Mouse (Mus musculus) forebrain, embryonic 13.5 days (tissue): ENCODE measurements at regions not wholly inside any gene's neighbourhood (a gene's known extent, or its start where the extent isn't known, plus 50 kb on each side); places are given as distances from the start of the nearest gene placed in this dataset.

Experiments
- ATAC-seq: fragments of 200-750 bp; cut with Nextera tagmentation; 2 replicates; pipeline ENCODE4 v1.8.0; 2017
- H3K27ac ChIP-seq: fragments of 300-500 bp; sonication (generic); 2 replicates; pipeline ENCODE4 v1.5.1; 2015; ENCODE audit warnings: inconsistent platforms, mild to moderate bottlenecking, moderate library complexity
- H3K27me3 ChIP-seq: fragments of 300-500 bp; sonication (generic); 2 replicates; pipeline ENCODE4 v1.6.1; 2015; ENCODE audit warnings: mild to moderate bottlenecking, inconsistent platforms
- H3K36me3 ChIP-seq: fragments of 300-500 bp; sonication (generic); 2 replicates; pipeline ENCODE4 v1.6.1; 2015; ENCODE audit warnings: mild to moderate bottlenecking, inconsistent platforms; ENCODE audit not compliant: poor library complexity, severe bottlenecking
- H3K4me1 ChIP-seq: fragments of 300-500 bp; sonication (generic); 2 replicates; pipeline ENCODE4 v1.6.1; 2015; ENCODE audit warnings: inconsistent platforms
- H3K4me2 ChIP-seq: fragments of 300-500 bp; sonication (generic); 2 replicates; pipeline ENCODE4 v1.6.1; 2015; ENCODE audit warnings: inconsistent platforms, mild to moderate bottlenecking, moderate library complexity
- H3K4me3 ChIP-seq: fragments of 300-500 bp; sonication (generic); 2 replicates; pipeline ENCODE4 v1.5.1; 2015; ENCODE audit warnings: mild to moderate bottlenecking, inconsistent platforms
- H3K9ac ChIP-seq: fragments of 300-500 bp; sonication (generic); 2 replicates; pipeline ENCODE4 v1.6.1; 2015; ENCODE audit warnings: mild to moderate bottlenecking, inconsistent platforms
- H3K9me3 ChIP-seq: fragments of 300-500 bp; sonication (generic); replicated peaks from 2 replicates; pipeline ENCODE4 v1.6.1; 2016; ENCODE audit warnings: inconsistent platforms
- WGBS: fragments of 180-500 bp; shearing (Covaris S2); methylation state at CpG from one replicate; pipeline ENCODE4 v1.1.7; 2015; 5-methylcytosine and 5-hydroxymethylcytosine counted together

DNA sequence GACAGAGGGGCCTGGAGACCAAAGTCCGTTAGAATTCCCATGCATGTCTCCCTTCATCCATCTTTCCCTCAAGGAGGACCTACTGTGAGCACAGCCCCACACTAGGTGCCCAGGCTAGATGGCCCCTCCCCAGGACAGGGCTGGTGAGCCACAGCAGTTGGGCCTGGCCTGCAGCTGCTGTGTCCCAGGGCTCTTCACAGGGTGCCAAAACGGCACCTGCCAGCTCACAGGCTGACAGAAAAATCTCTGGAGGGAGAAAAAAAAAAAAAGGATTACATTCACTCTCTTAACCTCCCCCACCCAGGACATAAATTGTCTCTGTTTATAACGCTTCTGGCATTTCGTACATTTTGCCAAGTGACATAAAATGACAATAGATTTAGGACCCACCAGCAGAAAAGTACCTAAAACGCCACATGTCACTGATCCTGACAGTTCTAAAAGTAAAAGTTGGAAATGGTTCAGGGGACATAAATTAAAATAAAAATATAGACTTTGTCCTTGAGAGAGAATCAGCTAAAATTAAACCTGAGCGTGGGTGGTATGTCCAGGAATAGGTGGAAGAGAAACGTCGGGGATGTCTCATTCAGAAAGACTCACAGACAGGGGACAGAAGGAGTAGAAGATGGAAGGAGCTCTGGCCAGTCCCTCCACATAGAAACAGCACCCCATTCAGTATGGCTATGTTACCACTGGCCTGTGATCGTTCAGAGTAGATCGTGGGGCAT, 212.5 kb downstream of the Cryba4 start:
- 55% methylated on average over 10 of the region's 10 CpGs for WGBS
- peak; percentile 26; the same call in 1 of the 2 replicates for ATAC-seq
- H3K4me1 ChIP-seq: peaks cover 61% of the 10 kb centered on the region
- H3K4me3 ChIP-seq: no peak overlapping the region
- H3K27ac ChIP-seq: peak overlapping the region; percentile 86
- H3K36me3 ChIP-seq: no peaks in the 10 kb centered on the region
- no peaks in the 10 kb centered on the region for H3K27me3 ChIP-seq
- H3K4me2 ChIP-seq: no peak overlapping the region
- H3K9ac ChIP-seq: peak overlapping the region; percentile 34; the same call in 1 of the 2 replicates
- H3K9me3 ChIP-seq: no peaks in the 10 kb centered on the region

DNA sequence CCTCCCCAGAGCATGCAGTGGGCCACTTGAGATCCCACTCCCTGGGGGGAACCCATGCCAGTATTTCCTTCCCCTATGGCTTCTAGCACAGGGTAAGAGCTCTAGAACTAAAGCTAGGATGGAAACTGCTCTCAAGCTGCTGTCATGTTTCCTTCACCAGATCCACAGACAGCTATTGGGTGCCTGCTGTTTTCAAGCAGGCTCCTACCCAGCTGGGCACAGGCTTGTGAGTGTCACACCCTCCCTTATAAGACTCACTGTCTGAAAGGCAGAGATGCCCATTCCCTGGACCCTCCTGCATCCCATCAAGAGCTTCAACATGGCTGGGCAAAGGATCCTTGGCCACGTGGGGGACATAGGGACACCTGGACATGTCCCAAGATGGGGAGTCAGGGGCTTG, 211.6 kb downstream of the Cryba4 start:
- peak overlapping the region; percentile 30; the same call in 1 of the 2 replicates for H3K4me2 ChIP-seq
- 0 out of 2 replicates have a peak, but pooled peaks have one; percentile 22 for ATAC-seq

DNA sequence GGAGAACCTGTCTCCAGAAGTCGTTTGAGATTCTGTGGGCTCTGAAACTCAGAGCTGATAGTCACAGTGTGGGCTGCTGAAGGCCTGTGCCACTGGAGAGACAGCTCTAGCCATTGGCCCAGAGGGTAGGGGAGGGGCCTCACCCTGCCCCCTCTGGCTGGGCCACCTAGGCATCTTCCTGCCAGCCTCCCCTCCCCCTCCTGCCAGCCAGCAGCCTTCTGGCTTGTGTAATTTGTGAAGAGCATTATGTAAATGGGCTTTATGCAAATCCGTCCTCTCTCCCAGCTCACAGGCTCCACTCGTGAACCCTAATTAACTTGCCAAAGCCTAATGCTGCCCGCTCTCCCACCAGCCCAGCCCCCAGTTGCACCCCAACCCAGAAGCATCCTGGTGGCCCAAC, 211.0 kb downstream of the Cryba4 start:
- H3K9me3 ChIP-seq: no peaks in the 10 kb centered on the region
- H3K36me3 ChIP-seq: no peaks in the 10 kb centered on the region
- WGBS: 5% methylated on average over 4 of the region's 4 CpGs
- ATAC-seq: peak; percentile 94
- no peak overlapping the region for H3K9ac ChIP-seq
- peak overlapping the region; percentile 30 for H3K4me2 ChIP-seq
- peaks cover 50% of the 10 kb centered on the region for H3K4me1 ChIP-seq
- peak overlapping the region; percentile 86 for H3K27ac ChIP-seq
- no peak overlapping the region for H3K4me3 ChIP-seq
- H3K27me3 ChIP-seq: no peaks in the 10 kb centered on the region

More for the DNA sequence above, 211.6 kb downstream of the Cryba4 start:
- H3K27ac ChIP-seq: peak overlapping the region; percentile 86
- 50% methylated on average over 1 of the region's 1 CpGs for WGBS
- no peaks in the 10 kb centered on the region for H3K36me3 ChIP-seq
- H3K9ac ChIP-seq: peak overlapping the region; percentile 3; the same call in 1 of the 2 replicates
- peaks cover 56% of the 10 kb centered on the region for H3K4me1 ChIP-seq
- H3K4me3 ChIP-seq: no peak overlapping the region
- no peaks in the 10 kb centered on the region for H3K27me3 ChIP-seq
- H3K9me3 ChIP-seq: no peaks in the 10 kb centered on the region

DNA sequence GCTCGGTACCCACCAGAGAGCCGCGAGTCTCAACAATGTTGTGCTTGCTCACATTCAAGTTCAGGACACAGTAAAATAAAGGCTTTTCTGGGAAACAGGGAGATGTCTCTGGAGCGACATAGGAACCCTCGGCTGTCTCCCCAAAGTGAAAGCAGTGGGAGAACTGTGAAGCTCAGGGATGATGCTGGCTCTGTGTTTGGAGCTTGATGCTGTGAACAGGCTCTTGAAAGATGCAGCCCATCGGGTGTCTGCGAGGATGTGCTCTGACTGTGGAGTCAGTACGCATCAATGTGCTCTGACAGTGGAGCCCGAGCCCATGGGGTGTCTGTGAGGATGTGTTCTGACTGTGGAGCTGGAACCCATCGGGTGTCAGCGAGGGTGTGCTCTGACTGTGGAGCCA, 210.1 kb downstream of the Cryba4 start:
- WGBS: 78% methylated on average over 11 of the region's 11 CpGs

DNA sequence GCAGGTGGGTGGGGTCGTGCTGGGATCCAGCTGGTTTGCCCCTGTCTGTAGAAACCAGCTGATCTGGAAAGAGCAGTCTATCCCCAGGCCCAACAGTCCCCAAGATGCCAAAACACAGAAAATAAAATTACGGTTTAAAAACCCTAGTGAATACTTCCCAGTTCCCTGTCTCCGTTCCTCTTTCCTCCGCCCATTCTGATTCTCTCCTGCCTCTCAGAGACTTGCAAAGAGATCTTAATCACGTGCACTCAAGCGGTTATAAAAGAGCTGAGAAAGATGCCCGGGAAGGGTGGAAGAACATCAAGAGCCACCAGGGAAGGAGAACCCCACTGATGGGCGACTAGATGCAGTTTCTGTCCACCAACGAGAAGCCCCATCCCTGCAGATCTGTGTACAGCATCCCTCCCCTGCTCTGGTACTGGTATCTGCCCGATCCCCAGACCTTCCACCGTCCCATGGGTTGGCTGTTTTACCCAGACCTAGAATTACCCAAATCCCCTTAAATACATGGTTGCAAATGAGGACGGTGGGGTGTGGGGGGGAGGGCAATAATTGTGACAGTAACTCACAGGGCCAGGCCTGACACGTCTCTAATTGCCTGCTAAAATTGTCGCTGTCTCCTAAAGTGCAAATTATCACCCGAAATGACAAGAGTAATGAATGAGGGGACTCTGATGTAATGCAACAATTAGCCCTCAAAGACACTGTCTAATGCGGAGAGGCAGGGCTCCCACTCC, 202.1 kb downstream of the Cryba4 start:
- Histone ChIP-seq H3K4me2 (peak overlapping the region; percentile 32), H3K9ac (no peak overlapping the region)

More for the DNA sequence above, 210.1 kb downstream of the Cryba4 start:
- H3K9ac ChIP-seq: no peak overlapping the region
- H3K4me1 ChIP-seq: peaks cover 44% of the 10 kb centered on the region
- no peak overlapping the region for H3K4me3 ChIP-seq
- no peaks in the 10 kb centered on the region for H3K36me3 ChIP-seq
- H3K27me3 ChIP-seq: peaks cover 6% of the 10 kb centered on the region; the same call in 1 of the 2 replicates
- H3K9me3 ChIP-seq: no peaks in the 10 kb centered on the region
- ATAC-seq: no peak
- H3K27ac ChIP-seq: peak overlapping the region; percentile 86
- H3K4me2 ChIP-seq: no peak overlapping the region

DNA sequence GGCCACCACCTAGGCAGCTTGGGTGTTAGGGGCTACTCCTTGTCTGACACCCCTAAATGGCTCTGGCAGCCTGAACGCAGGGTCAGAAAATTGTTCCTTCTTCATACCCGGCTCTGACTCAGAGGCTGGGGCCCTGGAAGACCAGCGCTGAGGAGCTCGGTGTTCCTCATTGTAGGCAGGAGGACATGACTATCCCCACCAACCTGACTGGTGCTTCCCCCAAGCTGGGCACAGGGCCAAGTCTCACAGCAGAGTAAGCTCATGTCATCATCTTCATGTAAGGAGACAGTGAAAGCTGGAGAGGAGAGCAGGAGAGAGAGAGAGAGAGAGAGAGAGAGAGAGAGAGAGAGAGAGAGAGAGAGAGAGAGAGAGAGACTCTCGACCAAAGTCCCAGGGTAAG, 201.4 kb downstream of the Cryba4 start:
- Histone ChIP-seq H3K4me1 (peaks cover 32% of the 10 kb centered on the region), H3K9ac (no peak overlapping the region), H3K27me3 (peaks cover 9% of the 10 kb centered on the region; the same call in 1 of the 2 replicates), H3K36me3 (no peaks in the 10 kb centered on the region), H3K4me3 (no peak overlapping the region), H3K9me3 (no peaks in the 10 kb centered on the region), H3K4me2 (peak overlapping the region; percentile 32), H3K27ac (peak overlapping the region; percentile 78)
- WGBS: 35% methylated on average over 5 of the region's 5 CpGs
- ATAC-seq: peak; percentile 57

More for the DNA sequence above, 202.1 kb downstream of the Cryba4 start:
- H3K9me3 ChIP-seq: no peaks in the 10 kb centered on the region
- 17% methylated on average over 16 of the region's 16 CpGs for WGBS
- peaks cover 6% of the 10 kb centered on the region; the same call in 1 of the 2 replicates for H3K27me3 ChIP-seq
- H3K36me3 ChIP-seq: no peaks in the 10 kb centered on the region
- peaks cover 35% of the 10 kb centered on the region for H3K4me1 ChIP-seq
- H3K27ac ChIP-seq: peak overlapping the region; percentile 78
- no peak overlapping the region for H3K4me3 ChIP-seq
- ATAC-seq: peak; percentile 82

DNA sequence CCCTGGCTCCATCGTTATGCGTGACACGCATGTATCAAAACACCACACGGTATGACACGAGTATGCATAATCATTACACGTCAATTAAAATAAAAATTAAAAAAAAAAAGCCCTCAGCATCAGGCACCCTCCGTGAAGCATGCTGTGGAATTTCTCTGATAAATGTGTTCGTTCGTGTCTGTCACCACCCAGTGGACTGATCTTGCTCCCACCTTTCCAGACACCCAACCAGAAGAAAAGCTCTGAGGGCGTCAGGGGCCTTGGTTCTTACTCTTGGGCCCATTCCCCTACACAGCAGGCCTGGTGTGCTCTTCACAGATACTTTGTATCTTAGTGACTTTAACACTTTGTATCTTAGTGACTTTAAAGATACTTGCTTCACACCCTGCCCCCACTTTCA, 200.5 kb downstream of the Cryba4 start:
- H3K9ac ChIP-seq: no peak overlapping the region
- 78% methylated on average over 10 of the region's 10 CpGs for WGBS
- no peaks in the 10 kb centered on the region for H3K36me3 ChIP-seq
- no peak for ATAC-seq
- 0 out of 2 replicates have a peak, but pooled peaks cover 7% of the 10 kb centered on the region for H3K27me3 ChIP-seq
- no peak overlapping the region for H3K4me3 ChIP-seq
- H3K4me2 ChIP-seq: no peak overlapping the region
- no peak overlapping the region for H3K27ac ChIP-seq
- H3K9me3 ChIP-seq: no peaks in the 10 kb centered on the region
- peaks cover 32% of the 10 kb centered on the region for H3K4me1 ChIP-seq

DNA sequence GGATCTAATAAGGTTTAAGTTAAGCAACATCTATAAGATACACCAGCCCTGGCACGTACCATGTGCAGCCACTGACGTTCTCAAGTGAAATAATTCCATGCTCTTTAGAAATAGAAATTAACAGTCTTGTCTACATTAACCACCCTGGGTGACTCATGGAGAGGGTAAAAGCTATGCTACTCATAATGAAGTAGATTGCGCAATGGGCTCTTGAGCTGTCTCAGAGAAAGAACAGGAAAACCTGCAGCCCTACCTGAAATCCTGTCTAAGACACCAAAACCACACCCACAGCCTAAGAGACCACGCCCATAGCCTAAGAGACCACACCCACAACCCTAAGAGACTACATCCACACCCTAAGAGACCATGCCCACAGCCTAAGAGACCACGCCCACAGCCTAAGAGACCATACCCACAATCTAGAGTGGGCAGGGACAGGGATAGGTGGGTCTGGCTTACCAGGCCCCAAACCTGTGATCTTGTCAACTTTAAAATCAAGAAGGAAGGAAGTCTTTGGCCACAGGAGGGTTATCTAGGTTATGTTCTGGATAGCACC, 198.6 kb downstream of the Cryba4 start:
- Histone ChIP-seq H3K4me3 (no peak overlapping the region), H3K9ac (no peak overlapping the region), H3K36me3 (no peaks in the 10 kb centered on the region), H3K27ac (no peak overlapping the region), H3K4me1 (peaks cover 32% of the 10 kb centered on the region), H3K4me2 (no peak overlapping the region), H3K9me3 (no peaks in the 10 kb centered on the region), H3K27me3 (0 out of 2 replicates have a peak, but pooled peaks cover 4% of the 10 kb centered on the region)
- 87% methylated on average over 5 of the region's 5 CpGs for WGBS
- ATAC-seq: no peak

DNA sequence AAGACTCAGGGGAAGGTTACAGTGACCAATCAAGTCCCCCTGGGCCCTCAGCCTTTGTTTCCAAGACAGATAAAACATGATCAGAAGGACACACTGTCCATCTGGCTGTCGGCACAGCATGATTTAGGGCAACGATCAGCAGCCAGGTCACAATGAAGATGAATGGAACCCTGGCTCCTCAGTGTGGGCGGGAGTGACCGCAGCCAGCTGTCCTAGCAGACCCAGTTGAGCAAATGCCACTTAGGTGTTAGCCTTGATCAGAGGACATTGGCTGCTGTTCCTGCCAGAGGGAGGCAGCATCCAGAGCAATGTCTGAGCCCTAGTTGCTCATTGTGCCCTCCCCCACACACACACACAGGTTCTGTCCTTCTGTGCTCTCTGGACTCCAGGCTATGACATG, 197.3 kb downstream of the Cryba4 start:
- WGBS: 84% methylated on average over 4 of the region's 4 CpGs
- H3K27ac ChIP-seq: no peak overlapping the region

DNA sequence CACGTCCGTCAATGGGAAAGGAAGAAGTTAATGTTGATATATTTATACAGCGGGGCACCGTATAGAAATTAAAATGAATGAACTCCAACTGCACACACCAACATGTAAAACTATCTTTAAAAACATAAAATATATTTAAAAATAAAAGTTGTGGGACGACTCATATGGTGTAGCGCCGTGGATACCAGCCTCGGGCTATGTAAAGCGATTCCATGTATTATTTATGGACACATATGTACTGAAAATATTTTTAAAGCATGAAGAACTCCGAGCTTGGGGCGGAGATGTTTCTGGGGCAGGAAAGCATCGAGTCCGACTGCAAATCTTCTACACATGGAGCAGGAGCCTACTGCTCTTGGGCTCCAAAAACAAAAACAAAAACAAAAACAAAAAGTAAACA, 182.4 kb downstream of the Cryba4 start:
- H3K9me3 ChIP-seq: no peaks in the 10 kb centered on the region
- H3K4me1 ChIP-seq: peaks cover 17% of the 10 kb centered on the region
- no peaks in the 10 kb centered on the region for H3K27me3 ChIP-seq
- no peak for ATAC-seq
- H3K9ac ChIP-seq: no peak overlapping the region
- WGBS: 94% methylated on average over 13 of the region's 13 CpGs
- no peaks in the 10 kb centered on the region for H3K36me3 ChIP-seq
- no peak overlapping the region for H3K27ac ChIP-seq
- H3K4me3 ChIP-seq: no peak overlapping the region
- H3K4me2 ChIP-seq: no peak overlapping the region

More for the DNA sequence above, 197.3 kb downstream of the Cryba4 start:
- H3K9me3 ChIP-seq: no peaks in the 10 kb centered on the region
- no peak overlapping the region for H3K9ac ChIP-seq
- ATAC-seq: no peak
- H3K27me3 ChIP-seq: 0 out of 2 replicates have a peak, but pooled peaks cover 4% of the 10 kb centered on the region
- H3K36me3 ChIP-seq: no peaks in the 10 kb centered on the region
- H3K4me2 ChIP-seq: no peak overlapping the region
- peaks cover 23% of the 10 kb centered on the region for H3K4me1 ChIP-seq
- H3K4me3 ChIP-seq: no peak overlapping the region

DNA sequence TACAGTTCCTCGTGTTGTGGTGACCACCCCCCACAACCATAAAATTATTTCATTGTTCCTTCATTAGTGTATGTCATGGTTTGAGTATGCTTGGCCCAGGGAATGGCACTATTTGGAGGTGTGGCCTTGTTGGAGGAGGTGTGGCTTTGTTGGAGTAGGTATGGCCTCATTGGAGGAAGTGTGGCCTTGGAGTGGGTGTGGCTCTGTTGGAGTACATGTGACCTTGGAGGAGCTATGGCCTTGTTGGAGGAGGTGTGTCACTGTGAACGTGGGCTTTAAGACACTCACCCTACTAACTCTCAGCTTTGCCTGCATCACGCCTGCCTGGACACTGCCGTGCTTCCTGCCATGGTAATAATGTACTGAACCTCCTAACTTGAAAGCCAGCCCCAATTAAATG, 179.9 kb downstream of the Cryba4 start:
- H3K27ac ChIP-seq: no peak overlapping the region
- H3K4me1 ChIP-seq: peaks cover 24% of the 10 kb centered on the region
- no peak overlapping the region for H3K4me2 ChIP-seq
- no peaks in the 10 kb centered on the region for H3K36me3 ChIP-seq
- 70% methylated on average over 4 of the region's 4 CpGs for WGBS
- no peak for ATAC-seq
- no peak overlapping the region for H3K9ac ChIP-seq
- H3K27me3 ChIP-seq: no peaks in the 10 kb centered on the region
- no peak overlapping the region for H3K4me3 ChIP-seq
- no peaks in the 10 kb centered on the region for H3K9me3 ChIP-seq

DNA sequence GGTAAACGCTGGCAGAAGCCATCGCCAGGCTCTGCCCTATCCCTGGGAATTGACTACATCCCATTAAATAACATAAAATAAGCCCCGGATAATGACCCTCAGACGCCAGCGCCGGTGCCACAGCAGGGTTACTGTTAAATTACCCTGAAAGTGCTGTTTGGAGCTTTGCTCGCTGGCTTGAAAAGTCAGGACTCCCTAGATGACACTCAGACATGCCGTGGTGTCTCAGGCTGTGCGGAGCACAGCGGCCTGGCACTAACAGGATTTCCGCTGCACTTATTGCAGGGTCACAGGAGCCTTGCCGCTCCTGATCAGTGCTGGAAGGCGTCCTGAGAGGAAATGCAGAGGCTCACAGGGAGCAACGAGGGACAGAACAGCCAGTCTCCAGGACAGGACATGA, 175.2 kb downstream of the Cryba4 start:
- WGBS: 9% methylated on average over 14 of the region's 14 CpGs
- no peak for ATAC-seq
- H3K36me3 ChIP-seq: no peaks in the 10 kb centered on the region
- H3K9ac ChIP-seq: peak overlapping the region; percentile 17; the same call in 1 of the 2 replicates
- no peaks in the 10 kb centered on the region for H3K9me3 ChIP-seq
- no peak overlapping the region for H3K4me3 ChIP-seq
- peak overlapping the region; percentile 45 for H3K27ac ChIP-seq
- H3K27me3 ChIP-seq: peaks cover 4% of the 10 kb centered on the region; the same call in 1 of the 2 replicates
- peaks cover 23% of the 10 kb centered on the region for H3K4me1 ChIP-seq
- no peak overlapping the region for H3K4me2 ChIP-seq
